Mouse (Mus musculus) heart, postnatal 0 days (tissue): ENCODE measurements at regions not wholly inside any gene's neighbourhood (a gene's known extent, or its start where the extent isn't known, plus 50 kb on each side); places are given as distances from the start of the nearest gene placed in this dataset.

Experiments used
- CTCF ChIP-seq: IDR thresholded peaks from 2 replicates; pipeline ENCODE4 v1.5.1; 2016; ENCODE audit warnings: antibody characterized with exemption, control low read depth, low read depth
- EP300 ChIP-seq: IDR thresholded peaks from 2 replicates; pipeline ENCODE4 v1.6.1; 2016; ENCODE audit warnings: antibody characterized with exemption, low read depth

- TF ChIP-seq EP300 (no peak), CTCF (no peak)
Observed at GRCm38 (mm10) chr3:18488886-18489285, 540.7 kb downstream of the Cypt12 start.
